Mouse (Mus musculus) left cerebral cortex, adult 2 months (tissue): ENCODE data around the gene Rab21. TPM values are rescaled to one million over a fixed set of nuclear protein-coding genes. Genes with fewer than 3 reads are reported as not detected.

Source experiments
- DNase-seq, 2 experiments: peaks; one replicate each; pipeline ENCODE4 v3.0.0; 2021 to 2022; ENCODE audit warnings: low spot score in 2 of 2, mixed read lengths in 1 of 2; ENCODE audit errors: extremely low spot score in 1 of 2
- H3K27ac ChIP-seq: fragments of 200-600 bp; 2 replicates; pipeline ENCODE4 v1.8.1; 2022
- H3K4me3 ChIP-seq: fragments of 200-600 bp; 2 replicates; pipeline ENCODE4 v1.8.1; 2022
- CTCF ChIP-seq: fragments of 200-600 bp; IDR thresholded peaks from 2 replicates; pipeline ENCODE4 v1.8.1; 2022; ENCODE audit warnings: antibody characterized with exemption, mild to moderate bottlenecking, moderate library complexity
- intact Hi-C: fragments of 180-260 bp; cut with DNase I; formaldehyde crosslinking; loops from one replicate; pipeline ENCODE4 v1.15.1; 2025
- total RNA-seq, 2 experiments: library from RNA; stranded (reverse); gene quantifications; 2 replicates each; pipeline ENCODE4 v1.2.3; 2021

Rab21 gene
- total RNA-seq, 2 experiments from 2014 or later: 53.1 to 57.6 TPM

DNA sequence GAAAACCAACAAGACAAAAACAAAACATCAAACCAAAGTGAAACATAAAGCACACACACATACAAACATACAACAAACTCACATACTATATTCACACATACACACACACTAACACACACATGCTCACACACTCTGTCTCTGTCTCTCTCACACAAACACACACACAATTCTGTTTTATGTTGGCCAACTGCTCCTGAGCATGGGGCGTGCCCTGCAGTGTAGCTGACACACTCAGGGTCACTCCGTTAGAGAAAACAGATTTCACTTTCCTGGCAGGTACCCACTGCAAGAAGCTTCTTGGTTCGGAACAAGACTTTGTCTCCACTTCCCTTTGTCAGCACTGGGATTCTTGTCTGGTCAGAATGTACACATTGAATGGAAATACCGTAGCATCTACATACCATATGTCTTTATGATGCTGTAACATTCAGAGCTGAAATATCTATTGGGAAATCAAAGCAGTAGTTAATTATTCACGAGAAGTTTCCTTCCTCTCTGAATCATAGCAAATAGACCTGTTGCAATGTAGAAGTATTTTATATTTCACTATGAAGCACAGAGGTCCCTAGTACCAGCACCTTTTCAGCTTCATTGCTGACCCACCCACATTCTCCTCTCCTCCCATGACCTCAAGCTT is 52.4 kb downstream of the Rab21 start:
- intact Hi-C loops: no loop called here
- no peak for TF ChIP-seq CTCF
- H3K27ac ChIP-seq: no peak overlapping the region
- H3K4me3 ChIP-seq: no peak overlapping the region
- DNase-seq: no peak

DNA sequence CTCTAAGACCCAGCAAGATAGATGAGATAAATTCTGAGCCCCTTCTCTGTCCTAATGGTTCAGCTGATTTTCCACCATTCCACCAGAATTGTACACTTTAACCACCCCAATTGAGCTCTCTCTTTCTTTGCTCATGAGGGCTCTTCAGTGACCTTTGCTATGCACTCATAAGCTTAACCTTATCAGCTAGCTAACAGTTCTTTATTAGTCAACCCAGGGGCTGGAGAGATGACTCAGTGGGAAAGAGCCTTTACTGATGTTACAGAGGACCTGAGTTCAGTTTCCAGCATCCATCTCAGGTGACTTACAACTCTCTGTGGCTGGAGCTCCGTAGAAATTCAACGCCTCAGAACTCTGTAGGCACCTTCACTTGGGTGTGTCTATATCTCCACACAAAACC is 53.1 kb downstream of the Rab21 start:
- no peak overlapping the region for H3K4me3 ChIP-seq
- no peak for DNase-seq
- TF ChIP-seq CTCF: no peak
- H3K27ac ChIP-seq: no peak overlapping the region
- intact Hi-C loops: no loop called here

DNA sequence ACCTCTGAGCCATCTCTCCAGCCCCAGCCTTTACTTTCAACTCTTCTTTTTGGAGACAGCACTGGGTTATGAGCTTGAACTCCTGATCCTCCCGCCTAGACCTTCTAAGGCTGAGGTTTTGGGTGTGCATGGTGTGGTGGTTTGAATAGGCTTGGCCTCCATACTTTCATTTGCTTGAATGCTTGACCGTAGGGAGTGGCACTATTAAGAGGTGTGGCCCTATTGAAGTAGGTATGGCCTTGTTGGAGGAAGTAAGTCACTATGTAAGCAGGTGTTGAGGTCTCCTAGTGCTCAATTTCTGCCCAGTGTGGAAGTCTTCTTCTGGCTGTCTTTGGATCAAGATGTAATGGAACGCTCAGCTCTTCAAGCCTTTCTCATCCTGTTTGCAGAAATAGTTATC is 54.0 kb downstream of the Rab21 start:
- H3K27ac ChIP-seq: no peak overlapping the region
- intact Hi-C loops: no loop called here
- H3K4me3 ChIP-seq: no peak overlapping the region
- TF ChIP-seq CTCF: no peak
- no peak for DNase-seq

DNA sequence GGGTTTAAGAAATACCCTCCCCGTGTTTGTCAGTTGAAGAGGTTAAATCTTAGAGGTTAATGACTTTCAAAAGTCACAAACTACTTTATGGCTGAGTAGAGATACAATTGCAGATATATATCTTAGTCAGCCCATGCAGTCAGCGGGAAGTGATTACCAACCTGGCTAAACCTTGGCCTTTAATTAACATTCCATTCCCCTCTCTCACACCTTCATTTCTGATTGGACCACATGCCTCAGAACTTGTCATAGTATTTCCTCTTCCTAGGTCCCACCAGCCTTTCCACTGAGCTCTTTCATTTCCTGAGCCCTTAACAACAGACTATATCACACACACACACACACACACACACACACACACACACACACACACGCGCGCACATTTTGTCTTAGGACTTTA is 59.2 kb downstream of the Rab21 start:
- DNase-seq: no peak
- intact Hi-C loops: no loop called here
- TF ChIP-seq CTCF: no peak
- Histone ChIP-seq H3K4me3 (no peak overlapping the region), H3K27ac (no peak overlapping the region)

DNA sequence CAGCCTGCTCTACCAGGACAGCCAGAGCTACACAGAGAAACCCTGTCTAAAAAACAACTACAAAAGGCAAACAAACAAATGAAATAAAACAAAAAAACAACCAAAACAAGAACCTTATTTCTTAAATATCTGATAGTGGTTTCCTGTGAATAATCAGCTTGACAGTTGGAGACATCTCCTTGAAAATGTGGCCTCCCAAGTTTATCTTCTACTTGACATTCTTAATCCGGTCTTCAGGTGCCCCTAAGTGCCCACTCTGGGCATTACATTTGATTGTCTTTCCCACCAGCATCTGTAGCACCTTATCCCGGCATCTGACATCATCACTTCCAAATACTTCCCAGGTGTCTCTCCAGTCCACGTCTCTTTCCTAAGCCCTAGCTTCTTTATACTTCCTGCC is 61.9 kb downstream of the Rab21 start:
- no peak for TF ChIP-seq CTCF
- Histone ChIP-seq H3K4me3 (no peak overlapping the region), H3K27ac (no peak overlapping the region)
- DNase-seq: no peak
- intact Hi-C loops: no loop called here

DNA sequence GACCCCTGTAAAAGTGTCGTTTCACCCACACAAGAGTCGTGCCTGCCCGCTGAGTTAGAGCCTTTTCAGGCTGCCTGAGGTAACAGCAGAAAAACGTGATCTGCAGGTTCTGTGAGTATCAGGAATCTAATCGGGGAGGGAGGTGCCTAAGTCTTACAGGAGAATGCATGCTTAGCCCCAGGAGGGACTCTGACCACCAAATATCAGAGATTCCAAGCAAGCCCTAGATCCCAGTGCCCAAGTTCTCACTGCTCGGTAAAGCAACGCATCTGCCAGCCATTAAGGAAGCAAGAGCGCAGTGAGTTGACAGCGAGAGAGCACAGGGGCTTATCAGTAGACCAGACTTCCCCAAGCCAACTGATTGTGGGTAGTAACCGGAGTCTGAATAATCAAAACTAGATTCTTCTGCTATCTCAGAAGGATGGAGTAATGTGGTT is 63.1 kb downstream of the Rab21 start:
- no peak for DNase-seq
- intact Hi-C loops: no loop called here
- no peak for TF ChIP-seq CTCF
- peak overlapping the region; percentile 99 for H3K4me3 ChIP-seq
- H3K27ac ChIP-seq: no peak overlapping the region; the same call in 1 of the 2 replicates

DNA sequence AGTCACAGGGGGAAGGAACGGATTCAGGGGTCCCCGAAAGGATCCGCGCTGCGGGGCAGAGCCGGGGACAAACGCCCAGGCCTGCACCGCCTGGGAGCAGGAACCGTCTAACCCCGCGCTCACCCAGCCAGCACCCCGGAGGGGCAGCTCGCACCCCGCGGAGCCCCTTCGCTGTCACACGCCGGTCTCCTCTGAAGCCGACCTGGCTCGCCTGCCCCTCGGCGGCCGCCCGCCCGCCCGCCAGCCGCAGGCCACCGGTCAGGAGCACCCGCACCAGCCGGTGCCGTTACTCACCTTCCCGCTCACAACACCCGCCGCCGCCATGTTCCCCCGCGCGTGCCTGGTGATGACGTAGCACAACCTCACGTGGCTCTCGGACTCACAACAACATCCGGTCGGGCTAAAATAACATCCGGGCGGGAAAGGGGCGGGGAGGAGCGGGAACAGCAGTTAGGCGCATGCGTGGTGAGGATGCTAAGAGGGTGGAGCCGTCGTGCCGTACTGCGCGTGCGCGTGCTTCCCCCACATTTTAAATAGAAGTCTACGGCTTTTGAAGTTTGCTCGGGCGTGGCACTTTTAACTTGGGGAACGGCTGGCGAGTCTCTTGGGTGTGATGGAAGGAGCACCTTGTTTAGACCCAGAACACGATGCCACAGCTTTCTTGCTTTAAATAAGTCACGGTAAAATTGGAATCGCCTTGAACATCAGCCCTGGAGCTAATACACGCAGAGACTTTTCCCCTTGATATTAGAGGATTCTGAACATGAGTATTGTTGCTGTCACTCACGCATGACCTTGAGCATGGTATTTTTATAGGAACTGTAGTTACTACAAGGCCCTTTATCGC is 64.1 kb downstream of the Rab21 start, which contains the start of gene Tbc1d15:
Tbc1d15 (minus strand) TSS at position 380 of the 847 bp plus-strand sequence.
- H3K4me3 ChIP-seq: peak within 1 kb of the TSS; percentile 99
- DNase-seq: peak; percentile 96 to 98
- H3K27ac ChIP-seq: peak within 1 kb of the TSS; percentile 95
- TF ChIP-seq CTCF: no peak
- intact Hi-C loops: loop anchor here (1.0 kb wide), 1 partner anchor 64 kb away; the partner anchor contains the start of gene Rab21

DNA sequence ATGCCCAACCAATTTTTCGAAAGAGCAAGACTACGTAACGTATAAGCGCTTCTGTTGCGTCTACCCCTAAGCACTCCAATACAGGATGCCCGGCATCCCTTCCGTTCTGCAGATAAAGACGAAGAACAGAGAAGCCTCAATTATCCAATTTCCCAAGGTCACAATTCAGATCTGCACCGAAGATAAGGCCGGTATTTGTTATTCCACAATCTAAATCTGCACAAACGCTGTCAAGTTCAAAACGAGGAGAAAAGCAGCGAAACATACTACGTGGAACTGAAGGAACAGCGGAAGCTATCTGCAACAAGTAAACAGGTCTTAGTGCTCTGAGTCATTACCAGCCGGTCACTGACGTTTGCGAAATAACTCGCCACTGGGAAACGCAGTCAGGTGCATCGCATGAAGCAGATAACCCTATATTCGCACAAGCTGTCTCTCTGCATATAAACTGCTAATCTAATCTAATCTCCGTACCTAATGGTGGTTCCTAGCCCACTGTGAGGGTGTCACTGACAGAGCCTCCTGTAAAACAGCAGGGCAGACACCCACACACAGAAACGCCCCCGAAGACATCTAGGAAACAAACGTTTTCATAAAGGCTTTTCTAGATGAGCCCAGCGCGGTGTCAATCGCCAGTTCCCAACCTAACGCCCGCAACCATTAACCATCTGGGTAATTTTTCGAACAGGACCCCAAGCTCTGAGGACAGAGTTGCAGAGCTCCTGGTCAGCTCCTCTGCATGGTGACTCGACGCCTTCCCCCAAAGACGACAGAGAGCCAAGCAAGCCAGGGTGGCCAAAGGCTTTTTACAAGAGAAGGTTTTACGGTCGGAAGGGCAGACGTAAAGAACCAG is 64.9 kb downstream of the Rab21 start:
- intact Hi-C loops: loop anchor here (1.0 kb wide), 1 partner anchor 65 kb away; the partner anchor contains the start of gene Rab21
- Histone ChIP-seq H3K27ac (peak overlapping the region; percentile 95), H3K4me3 (peak overlapping the region; percentile 99)
- no peak for TF ChIP-seq CTCF
- DNase-seq: no peak

DNA sequence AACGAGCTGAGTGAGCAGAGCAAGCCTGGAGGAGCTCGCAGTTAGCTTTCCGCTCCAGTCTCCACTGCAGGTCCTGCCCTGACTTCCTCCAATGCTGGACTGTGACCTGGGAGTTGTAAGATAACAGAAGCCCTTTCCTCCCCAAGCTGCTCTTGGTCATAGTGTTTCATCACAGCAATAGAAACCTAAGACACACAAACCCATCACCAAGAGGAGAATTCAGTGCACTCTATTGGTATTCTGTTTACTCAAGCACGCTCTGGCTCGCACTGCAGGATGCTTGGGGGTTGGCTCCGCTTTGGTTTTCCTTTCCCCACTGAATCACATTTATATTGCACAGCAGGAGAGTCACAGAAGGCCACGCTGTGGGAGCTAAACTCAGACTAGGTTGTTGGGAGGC is 67.4 kb downstream of the Rab21 start:
- intact Hi-C loops: no loop called here
- DNase-seq: no peak
- Histone ChIP-seq H3K27ac (no peak overlapping the region), H3K4me3 (no peak overlapping the region)
- no peak for TF ChIP-seq CTCF

DNA sequence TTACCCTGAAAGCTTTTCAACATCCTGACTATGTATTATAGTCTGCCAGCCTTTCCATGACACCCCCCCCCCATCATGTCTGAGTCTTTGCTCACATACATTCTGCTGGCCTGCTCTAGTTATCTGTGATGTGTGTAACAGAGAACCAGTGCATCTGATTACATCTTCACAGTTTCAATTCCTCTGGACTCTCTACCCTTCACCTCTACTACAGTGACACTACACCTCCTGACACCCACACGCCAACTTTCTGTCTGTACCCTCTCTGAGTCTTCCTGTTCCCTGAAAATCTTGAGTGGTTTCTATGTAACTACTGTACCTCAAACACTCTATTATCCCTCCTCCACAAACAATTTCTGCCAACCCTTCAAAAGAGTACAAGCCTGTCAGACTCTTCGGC is 69.9 kb downstream of the Rab21 start:
- no peak overlapping the region for H3K4me3 ChIP-seq
- no peak for TF ChIP-seq CTCF
- intact Hi-C loops: no loop called here
- no peak overlapping the region for H3K27ac ChIP-seq
- DNase-seq: no peak

DNA sequence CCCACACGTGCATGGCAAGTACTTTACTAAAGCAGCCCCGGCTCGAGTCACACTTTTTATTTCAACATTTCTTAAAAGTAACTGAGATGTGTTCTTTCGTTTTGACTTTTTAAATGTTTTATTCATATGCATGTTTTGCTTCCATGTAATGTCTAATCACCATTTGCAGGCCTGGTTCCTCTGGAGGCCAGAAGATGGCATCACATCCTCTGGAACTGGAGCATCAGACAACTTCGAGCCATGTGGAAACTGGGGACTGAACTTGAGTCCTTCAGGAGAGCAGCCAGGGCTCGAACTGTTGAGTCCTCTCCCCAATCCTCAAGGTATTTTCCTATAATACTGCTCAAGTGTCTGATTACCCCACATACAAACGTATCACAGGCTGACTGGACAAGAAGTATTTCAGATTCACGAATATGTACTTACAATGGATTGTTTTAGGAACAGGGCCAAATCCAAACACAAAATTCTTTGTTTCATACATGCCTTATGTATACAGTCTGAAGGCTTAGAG is 74.3 kb downstream of the Rab21 start:
- TF ChIP-seq CTCF: peak; percentile 48
- Histone ChIP-seq H3K27ac (no peak overlapping the region), H3K4me3 (no peak overlapping the region)
- no peak for DNase-seq
- intact Hi-C loops: no loop called here
